Mouse (Mus musculus) myocyte (in vitro differentiated cells): ENCODE data around the gene Slc15a1.

Experiments used
- MYOG ChIP-seq, 3 experiments: IDR thresholded peaks; one replicate each; pipeline ENCODE4 v1.6.1; 2011; ENCODE audit warnings: control low read depth in 2 of 3, low read depth in 2 of 3, mild to moderate bottlenecking in 2 of 3; ENCODE audit not compliant: insufficient read length in 2 of 3, control insufficient read depth in 1 of 3, insufficient read depth in 1 of 3
- POLR2A ChIP-seq: IDR thresholded peaks from one replicate; pipeline ENCODE4 v1.6.1; 2011; ENCODE audit warnings: low read depth, mild to moderate bottlenecking, control low read depth, moderate library complexity; ENCODE audit not compliant: insufficient read length
- POLR2AphosphoS2 ChIP-seq: IDR thresholded peaks from one replicate; pipeline ENCODE4 v1.6.1; 2011; ENCODE audit warnings: low read depth, control low read depth; ENCODE audit not compliant: insufficient read length
- REST ChIP-seq: IDR thresholded peaks from one replicate; pipeline ENCODE4 v1.6.1; 2011; ENCODE audit warnings: mild to moderate bottlenecking, control low read depth, moderate library complexity; ENCODE audit not compliant: insufficient read depth, insufficient read length
- SRF ChIP-seq: IDR thresholded peaks from one replicate; pipeline ENCODE4 v1.6.1; 2011; ENCODE audit warnings: low read depth; ENCODE audit not compliant: control insufficient read depth, insufficient read length
- TCF3 ChIP-seq: IDR thresholded peaks from one replicate; pipeline ENCODE4 v1.6.1; 2011; ENCODE audit warnings: low read depth, control low read depth; ENCODE audit not compliant: insufficient read length

DNA sequence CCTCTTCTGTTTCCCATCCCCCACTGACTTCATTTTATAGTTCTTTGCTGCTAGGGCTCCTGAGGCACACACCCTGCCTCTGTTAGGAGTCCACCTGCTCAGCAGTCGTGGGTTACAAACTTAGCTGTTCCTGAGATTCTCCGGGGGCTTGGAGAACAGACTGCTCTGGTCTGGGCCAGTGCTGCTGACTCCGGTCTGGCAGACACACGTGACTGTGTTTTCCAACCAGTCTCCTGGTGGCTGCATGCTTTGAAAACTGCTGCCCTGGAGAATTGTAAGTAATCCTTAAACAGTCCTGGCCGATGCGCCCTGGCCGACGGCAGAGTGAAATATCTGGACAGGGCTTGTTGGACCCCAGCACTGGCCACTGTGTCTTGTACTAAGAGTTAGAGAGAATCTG lies 12.7 kb downstream of the Slc15a1 start:
- TF ChIP-seq POLR2A: no peak
- no peak for TF ChIP-seq POLR2AphosphoS2
- no peak for TF ChIP-seq TCF3
- no peak for TF ChIP-seq MYOG (IDR thresholded peaks at IDR 0.05; ENCODE audit: control insufficient read depth in 1 of 3, insufficient read depth in 1 of 3, insufficient read length in 2 of 3, low read depth in 2 of 3)
- TF ChIP-seq SRF: no peak
- no peak for TF ChIP-seq REST
